Mouse (Mus musculus) layer of hippocampus, adult 8-10 months (tissue): ENCODE measurements around the gene Grb2. TPM values are rescaled to one million over a fixed set of nuclear protein-coding genes. Genes with fewer than 3 reads are reported as not detected.
A peak's percentile ranks its signal among the peaks of the same experiment; 100 is the strongest.

Source experiments
- DNase-seq, 2 experiments: peaks; one replicate each; pipeline ENCODE4 v3.0.0; 2022; ENCODE audit warnings: low spot score in 2 of 2
- total RNA-seq, 4 experiments: library from RNA; stranded (reverse); gene quantifications; 2 replicates each; pipeline ENCODE4 v1.2.4; 2022

Grb2 gene
- total RNA-seq, 4 experiments from 2014 or later = 179 to 220 (median 196) TPM

DNA sequence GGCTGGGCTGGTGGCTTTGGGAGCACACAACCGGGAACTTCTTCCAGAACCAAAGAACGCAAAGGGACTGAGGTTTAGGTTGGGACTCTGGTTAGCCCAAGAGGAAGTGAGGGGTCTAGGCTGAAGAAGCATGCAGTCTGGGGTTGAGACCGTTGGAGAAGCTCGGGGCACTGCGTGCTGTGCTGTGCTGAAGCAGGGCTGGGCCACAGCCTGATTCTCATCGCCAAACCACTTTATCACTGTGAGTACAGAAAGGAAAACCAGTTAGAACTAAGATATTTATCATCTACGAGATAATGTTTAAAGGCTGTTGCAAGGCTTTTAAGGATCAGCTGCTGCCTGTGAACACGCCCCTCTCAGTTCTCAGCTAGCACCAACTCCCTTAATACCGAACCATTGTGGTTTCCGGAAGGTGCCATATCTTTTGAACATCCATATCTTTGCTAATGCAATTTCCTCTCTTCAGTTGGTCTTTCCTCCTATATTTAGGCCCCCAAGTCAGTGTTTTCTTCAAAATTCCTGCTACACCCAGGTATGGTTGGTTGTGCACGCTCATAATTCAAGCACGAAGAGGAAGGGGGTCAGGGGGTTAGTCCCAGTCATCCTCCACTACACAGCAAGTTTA lies 4.4 kb upstream of the Grb2 start:
- no peak for DNase-seq

DNA sequence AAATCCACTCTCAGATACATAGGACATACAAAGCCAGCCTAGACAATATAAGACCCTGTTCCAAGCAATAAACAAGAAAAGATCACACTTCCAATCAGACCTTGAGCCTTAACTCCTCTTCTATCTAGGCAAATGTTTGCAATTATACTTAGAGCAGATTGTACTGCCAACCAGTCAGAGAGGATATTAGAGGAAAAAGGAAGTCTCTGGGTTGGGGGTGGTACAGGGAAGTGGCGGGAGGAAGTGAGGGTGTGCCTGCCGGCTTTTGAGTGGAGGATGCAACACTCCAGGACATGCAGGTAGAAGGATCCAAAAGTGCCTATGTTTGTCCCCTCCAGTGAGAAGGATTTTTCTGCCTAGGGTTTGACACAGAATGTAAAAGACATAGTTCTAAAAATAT lies 3.9 kb upstream of the Grb2 start:
- no peak for DNase-seq

DNA sequence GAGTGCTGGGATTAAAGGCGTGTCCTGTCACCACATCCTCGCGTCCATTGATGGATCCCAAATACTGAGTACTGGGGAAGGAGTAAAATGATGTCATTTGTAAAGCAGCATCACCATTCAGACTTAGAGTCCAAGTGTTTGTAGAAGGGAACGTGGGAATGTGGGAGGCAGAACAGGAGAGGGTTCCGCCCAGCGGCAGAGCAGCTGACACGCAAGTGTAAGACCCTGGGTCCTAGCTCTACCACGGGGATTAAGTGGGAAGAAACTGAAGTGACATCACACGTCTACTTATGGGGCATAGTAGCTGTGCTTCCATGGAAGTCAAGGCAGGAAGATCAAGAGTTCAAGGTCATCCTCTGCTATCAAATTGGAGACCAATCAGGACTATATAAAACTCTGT lies 2.7 kb upstream of the Grb2 start:
- no peak for DNase-seq

DNA sequence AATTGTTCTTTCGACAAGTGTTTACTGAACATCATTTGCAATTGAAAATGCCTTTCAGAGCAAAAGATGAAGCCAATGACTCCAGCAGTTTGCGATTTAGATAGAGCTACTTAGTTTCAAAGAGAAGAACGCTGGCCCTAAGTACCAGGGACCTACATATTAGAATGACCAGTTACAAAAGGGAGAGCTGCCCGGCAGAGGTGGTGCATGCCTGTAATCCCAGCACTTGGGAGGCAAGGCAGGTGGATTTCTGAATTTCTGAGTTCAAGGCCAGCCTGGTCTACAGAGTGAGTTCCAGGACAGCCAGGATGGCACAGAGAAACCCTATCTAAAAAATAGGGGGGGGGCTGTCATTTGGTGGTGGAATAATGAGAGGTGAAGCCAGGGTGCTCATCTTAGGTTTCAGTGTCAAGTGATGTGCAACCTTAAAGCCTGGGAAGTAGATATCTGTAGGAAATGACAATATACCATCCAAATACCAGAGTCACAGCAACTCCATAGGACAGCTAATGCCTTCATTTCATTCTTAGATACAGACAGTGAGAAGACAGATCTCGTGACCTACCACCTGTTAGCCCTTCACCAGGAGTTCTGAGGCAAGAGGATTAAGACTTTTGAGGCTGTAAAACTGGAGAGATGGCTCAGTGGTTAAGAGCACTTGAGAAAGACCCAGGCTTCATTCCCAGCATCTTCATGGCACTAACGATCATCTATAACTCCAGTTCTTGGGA lies 1.6 kb upstream of the Grb2 start:
- DNase-seq = no peak

DNA sequence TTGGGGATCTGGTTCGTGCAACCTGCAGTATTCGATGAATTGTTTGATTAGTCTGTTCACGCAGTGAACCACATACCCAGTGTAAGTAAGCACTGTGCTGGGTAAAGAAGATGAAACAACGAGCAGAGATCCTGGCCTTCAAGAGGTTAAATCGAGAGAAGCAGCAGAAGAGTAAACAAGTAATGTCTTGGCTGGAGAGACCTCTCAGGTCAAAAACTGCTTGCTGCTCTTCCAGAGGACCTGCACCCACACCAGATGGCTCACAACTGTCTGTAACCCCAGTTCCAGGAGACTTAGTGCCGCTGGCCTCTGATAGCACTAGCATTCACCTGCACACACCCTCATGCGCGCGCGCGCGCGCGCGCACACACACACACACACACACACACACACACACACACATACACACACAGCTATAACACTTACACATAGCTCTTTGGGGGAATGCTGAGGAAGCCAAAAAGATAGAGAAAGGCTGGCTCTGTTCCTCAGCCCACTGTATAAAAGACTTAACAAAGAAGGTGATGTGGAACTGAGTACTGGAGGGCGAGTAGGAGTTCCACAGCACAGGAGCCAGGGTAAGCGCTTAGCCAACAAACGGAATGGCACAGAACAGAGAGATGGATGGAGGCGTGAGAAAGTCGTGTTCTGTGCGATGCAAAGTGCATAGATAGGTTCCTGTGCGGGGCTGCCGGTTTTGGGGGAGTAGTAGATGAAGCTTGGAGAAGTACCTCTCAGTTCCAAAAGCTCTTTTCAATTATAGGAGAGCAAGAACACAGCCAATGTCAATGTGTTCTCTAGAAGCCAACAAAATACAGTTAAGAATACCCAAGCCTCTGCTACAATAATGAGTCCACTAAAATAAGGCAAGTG lies 795 bp upstream of the Grb2 start:
- DNase-seq = peak in 1 of 2 experiments; percentile 21

DNA sequence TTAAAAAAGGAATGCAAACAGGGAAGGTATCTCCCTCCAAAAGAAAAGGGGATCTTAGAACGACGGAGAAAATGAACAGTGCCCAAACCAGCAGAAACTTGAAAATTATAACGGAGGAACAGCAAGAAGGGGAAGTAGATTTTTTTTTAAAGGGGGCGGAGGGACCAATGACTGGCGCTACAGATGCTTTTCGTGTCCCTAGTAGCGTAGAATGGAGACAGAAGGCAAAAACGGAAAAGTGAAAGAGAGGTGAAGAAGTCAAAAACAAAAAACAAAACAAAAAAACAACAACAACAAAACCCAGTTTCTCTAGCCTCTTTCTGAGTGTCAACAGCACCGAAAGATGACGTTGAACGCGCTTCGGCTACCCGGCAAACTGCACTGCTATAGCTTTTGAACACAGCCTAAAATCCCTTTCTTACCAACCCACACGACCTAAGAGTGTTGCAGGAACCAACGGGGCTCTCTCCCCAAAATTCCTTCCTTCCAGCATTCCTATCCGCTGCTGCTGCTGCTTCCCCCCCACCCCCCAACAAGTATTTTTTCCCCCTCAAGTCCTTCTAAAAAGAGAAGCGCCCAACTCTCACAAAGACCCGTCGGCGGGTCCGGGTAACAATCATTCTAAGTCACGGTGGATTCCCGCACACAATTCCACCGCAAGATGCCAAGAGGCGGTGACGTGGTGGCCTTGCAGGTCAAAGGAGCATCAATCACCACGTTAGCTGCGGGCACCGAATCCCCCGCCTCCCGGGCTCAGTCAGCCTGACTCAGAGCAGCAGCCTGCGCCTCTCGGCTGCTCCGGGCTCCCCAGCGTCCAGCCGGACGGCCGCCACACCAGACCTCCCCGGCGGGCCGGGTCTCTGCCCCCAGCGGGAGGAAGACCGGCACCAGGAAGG lies 836 bp downstream of the Grb2 start:
- DNase-seq = no peak

DNA sequence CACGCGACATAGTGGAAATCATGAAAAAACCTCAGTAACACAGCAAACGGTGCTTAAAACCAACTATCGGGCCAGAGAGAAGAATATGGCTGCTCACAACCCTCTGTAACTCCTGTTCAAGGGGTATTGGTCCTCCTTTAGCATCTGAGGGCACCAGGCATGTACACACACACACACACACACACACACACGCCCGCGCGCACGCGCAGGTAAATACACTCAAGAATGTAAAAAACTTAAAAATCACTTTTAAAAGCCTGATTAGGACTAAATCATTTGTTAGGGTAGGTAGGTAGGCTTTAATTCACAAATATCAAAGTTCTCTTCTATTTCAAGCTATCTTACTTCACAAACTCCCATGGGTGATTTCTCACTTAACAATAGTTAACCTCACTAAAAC lies 1.8 kb downstream of the Grb2 start:
- no peak for DNase-seq

DNA sequence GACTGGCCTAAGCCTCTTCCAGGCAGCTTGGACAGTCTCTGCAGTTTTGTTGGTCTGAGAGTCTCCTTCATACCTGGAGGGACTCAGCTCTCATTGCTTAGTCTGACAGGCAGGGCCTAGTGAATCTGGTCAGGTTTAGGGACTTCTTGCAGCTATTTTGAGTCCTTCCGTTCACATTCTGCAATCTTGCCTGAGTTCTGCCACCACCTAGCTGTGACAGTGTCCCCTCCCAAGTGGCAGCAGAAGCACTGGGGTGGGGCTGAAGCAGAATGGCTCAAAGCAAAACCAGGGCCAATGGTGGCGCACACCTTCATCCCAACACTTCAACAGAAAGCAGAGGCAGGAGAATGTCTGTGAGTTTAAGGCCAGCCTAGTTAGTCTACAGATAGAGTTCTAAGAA lies 2.8 kb downstream of the Grb2 start:
- no peak for DNase-seq

DNA sequence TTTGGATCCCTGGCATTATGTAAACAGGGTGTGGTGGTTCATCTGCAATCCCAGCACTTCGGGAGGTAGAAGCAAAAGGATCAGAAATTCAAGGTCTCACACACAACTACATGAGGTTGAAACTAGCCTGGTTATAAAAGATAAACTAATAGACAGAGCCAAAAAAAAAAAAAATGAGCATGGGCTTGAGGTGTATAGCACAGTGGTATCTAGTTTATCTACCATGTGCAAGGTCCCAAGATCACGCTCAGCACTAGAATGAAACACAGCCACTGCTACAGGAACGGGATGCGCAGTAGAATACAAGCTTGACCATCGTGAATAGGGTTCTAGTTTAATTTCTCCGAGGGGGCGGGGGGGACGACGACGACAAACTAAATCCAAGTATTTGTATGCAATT lies 3.7 kb downstream of the Grb2 start:
- DNase-seq = no peak

DNA sequence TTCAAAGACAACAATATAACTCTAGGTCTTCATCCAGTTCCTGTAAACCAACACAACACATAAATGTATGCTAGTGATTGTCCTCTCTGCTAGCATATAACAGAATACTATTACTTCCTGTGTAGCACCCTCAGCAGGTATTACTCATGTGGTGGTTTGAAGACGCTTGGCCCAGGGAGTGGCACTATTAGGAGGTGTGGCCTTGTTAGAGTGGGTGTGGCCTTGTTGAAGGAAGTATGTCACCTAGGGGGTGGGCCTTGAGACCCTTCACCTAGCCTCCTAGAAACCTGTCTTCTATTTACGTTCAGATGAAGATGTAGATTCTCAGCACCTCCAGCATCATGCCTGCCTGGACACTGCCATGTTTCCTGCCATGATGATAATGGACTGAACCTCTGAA lies 4.9 kb downstream of the Grb2 start:
- no peak for DNase-seq

DNA sequence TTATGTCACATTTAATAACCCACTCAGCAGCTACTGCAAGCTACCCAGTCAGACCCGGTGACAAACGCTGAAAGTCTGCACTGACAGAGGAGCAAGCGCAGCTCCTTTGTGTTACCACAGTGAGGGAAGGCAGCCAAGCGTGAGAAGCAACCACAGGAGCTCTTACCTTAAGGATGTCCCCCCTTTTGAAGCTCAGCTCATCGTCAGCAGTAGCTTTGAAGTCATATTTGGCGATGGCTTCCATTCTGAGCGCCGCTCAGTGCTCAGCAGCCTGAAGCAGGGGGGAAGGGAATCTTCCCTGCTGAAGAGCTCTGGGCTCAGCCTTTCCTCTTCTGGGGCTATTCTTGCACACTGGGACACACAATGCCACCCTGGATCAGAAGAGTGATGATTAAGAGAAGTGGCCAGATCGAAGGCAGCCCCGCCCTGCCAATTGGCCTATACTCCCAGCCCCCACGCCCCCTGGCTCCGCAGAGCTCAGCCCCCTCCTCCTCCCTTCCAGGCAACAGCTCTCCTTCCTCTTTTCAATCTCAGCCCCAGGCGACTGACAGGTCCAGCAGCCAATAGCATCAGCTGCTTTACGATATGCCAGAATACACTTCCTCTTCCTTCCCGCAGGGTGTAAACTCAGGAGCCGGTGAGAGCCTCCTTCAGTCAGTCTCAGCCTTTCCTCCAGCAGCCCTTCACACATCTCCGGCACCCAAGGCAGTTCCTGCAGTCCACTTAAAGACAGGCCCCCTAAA lies 9.2 kb downstream of the Grb2 start:
- peak; percentile 93 to 94 for DNase-seq

DNA sequence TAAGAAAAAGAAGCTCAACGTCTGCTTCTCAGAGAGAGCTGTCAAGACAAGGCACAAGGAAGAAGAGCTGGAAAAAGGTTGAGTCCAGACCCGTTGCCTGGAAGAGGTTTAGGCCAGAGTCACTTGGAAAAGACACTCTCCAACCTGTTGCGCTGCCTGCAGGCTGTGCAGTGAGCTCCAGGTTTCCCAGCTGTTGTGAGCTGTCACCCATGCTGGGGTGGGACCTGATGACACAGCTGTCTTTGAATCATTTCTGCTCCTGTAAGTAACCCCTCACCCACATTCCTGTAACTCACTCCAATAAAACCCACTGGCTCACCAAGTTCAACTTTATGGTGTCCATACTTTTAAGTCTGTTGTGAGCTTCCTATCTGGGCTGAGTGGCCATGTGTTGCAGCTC lies 10.7 kb downstream of the Grb2 start:
- DNase-seq = no peak

DNA sequence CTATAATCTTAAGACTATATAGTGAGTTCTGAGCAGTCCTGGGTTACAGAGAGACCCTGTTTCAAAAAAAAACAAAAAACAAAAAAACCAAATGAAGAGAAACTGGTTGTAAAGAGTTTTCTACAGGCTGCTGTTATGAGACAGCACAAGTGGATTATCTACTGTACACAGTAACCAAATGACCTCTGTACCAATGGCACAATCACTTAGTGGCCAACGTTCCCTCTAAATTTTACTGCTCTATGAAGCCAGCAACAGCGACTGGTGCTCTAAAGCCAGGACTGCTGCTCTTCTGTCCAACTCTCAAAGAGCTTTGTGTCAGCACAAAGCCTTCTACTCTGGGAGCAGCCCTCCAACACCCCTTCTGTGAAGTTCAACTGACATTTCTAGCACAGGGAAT lies 11.3 kb downstream of the Grb2 start:
- no peak for DNase-seq

DNA sequence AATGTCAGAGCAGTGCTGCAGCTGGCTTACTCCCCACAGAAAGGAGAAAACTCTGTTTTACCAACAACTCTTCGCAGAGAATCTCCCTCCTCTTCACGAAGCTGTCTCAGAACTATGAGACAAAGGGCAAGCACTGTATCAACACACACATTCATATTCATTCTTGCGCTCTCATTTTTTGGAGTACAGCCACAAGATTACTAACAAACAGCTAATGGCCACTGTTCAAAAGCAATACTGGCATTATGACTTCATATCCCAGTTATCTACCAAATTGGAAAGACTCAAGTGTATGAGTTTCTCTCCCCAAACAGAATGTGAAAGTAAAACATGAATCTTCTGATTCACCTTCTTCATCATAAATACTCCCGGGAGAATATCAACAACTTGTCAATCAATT lies 11.9 kb downstream of the Grb2 start:
- DNase-seq = no peak

DNA sequence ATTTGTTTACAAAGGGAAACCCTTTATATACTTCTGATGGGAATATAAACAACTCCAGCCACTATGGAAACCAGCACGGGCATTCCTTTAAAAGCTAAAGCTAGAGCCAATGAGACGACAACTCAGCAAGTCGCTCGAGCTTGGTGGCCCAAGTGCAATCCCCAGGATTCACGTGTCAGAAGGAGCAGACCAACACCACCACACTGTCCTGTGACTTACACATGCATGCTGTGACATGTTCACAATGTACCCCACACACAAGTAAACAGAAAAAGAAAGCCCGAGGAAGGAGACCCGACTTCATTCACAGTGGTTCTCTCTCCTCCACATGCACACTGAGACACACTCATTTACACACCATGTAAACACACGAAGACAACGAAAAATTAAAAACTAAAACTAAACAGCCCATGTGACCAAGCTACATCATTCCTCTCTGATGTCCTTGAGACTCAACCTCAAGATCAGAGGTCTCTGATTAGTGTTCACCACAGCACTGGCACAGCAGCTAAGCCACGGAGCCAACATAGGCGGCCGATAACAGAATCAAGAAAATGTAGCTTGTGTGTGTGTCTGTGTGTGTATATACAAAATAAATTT lies 14.3 kb downstream of the Grb2 start:
- DNase-seq = no peak

DNA sequence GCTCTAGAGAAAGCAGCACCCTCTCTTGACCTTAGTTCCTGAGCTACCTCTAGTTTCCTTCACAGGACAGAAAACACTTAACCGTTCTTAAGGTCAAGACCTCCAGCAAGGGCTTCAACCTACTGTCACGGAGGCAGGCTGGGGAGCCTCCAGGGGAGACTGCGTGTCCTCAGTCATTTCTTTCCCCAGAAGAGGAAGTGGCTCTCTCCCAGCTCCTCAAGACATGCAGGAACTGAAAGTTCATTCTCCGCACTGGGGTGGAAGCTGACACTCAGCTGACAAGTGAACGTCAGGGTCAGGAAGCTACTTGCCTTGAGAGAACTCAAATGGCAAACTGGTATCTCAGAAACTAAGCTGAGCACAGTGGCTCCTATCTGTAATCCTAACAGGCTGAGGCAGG lies 15.6 kb downstream of the Grb2 start:
- no peak for DNase-seq

DNA sequence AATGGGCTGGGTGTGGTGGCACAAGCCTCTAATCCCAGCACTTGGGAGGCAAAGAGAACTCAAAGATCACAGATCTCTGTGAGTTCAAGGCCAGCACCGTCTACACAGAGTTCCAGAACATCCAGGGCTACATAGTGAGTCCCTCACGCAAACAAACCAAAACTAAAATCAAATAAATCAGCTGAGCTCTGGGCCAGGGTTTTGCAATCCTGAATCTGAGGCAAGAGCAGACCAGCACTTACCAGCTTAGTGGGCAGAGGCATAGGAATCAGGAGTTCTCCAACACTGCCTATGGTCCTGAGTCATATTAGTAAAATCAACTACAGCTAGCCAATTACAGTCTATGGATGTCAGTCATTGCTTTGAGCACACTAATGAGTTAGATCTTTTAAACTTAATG lies 16.4 kb downstream of the Grb2 start:
- no peak for DNase-seq

DNA sequence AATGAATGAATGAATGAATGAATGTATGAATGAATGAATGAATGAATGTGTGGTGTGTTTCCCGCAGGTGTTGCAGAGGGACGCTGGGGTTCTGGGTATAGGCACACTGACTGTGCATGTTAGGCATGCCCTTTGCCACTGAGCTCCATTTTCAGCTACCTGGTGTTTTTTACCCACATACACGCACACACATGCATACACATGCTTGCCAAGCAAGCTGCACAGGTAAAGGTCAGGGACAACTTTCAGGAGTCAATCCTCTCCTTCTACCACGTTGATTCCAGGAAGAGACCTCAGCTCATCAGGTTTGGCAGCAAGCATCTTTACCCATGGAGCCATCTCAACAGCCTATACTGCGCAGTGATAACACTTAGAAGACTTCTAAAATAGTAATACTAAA lies 16.9 kb downstream of the Grb2 start:
- no peak for DNase-seq

DNA sequence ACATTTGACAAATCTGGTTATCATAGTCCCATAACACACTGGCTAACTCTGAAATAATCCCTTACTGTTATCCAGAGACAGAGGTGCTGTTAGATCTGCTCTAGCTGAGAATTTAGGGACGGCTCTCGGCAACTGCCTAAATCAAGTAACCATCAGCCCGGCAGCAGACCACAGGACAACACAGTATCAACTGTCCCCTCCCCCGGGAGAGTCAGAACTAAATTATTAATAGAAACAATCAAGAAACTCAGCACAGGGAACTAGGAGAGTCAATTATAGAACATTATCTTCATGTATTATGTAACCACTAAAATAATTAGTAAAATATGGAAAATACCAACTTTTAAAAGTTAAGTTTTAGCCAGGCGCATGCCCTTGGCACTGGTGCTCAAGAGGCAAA lies 17.4 kb downstream of the Grb2 start:
- DNase-seq = no peak

DNA sequence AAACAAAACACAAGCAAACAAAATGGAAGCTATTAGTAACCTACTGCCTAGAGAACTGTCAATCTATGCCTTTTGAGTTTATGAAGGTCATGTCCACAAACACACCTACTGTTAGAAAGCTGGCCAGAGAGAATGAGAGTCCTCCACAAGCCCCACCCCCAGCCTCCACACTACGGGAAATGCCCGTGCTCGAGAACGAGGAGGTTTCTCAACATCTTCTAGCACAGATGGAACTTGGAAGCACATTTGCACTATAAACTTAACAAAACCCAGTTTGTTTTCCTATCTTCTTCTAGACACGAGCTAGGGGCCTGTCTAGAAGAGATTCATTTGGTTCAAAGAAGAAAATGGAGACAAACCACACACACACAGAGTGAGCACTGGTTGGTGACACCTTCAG lies 18.0 kb downstream of the Grb2 start:
- DNase-seq = no peak
